Mouse (Mus musculus) embryonic facial prominence, embryonic 15.5 days (tissue): ENCODE measurements around the gene Sele. TPM values are rescaled to one million over a fixed set of nuclear protein-coding genes. Genes with fewer than 3 reads are reported as not detected.
"Not testable (repeated sequence)": the region's sequence is repeated elsewhere in the genome, so short reads cannot be mapped to it uniquely, and the experiment has no call there.

ENCODE experiments used
- ATAC-seq: fragments of 200-750 bp; cut with Nextera tagmentation; 2 replicates; pipeline ENCODE4 v1.8.0; 2017; ENCODE audit warnings: low read depth, moderate TSS enrichment; ENCODE audit not compliant: insufficient number of reproducible peaks, low FRiP score, low TSS enrichment
- H3K27ac ChIP-seq: fragments of 300-500 bp; sonication (generic); replicated peaks from 2 replicates; pipeline ENCODE4 v1.5.1; 2015; ENCODE audit warnings: mild to moderate bottlenecking, inconsistent platforms
- H3K27me3 ChIP-seq: fragments of 300-500 bp; sonication (generic); 2 replicates; pipeline ENCODE4 v1.6.1; 2015; ENCODE audit warnings: inconsistent platforms
- H3K36me3 ChIP-seq: fragments of 300-500 bp; sonication (generic); 2 replicates; pipeline ENCODE4 v1.6.1; 2015; ENCODE audit warnings: mild to moderate bottlenecking, inconsistent platforms
- H3K4me1 ChIP-seq: fragments of 300-500 bp; sonication (generic); 2 replicates; pipeline ENCODE4 v1.6.1; 2015; ENCODE audit warnings: inconsistent platforms
- H3K4me2 ChIP-seq: fragments of 300-500 bp; sonication (generic); replicated peaks from 2 replicates; pipeline ENCODE4 v1.6.1; 2015; ENCODE audit warnings: mild to moderate bottlenecking, inconsistent platforms
- H3K4me3 ChIP-seq: fragments of 300-500 bp; sonication (generic); replicated peaks from 2 replicates; pipeline ENCODE4 v1.5.1; 2015; ENCODE audit warnings: mild to moderate bottlenecking, inconsistent platforms
- H3K9ac ChIP-seq: fragments of 300-500 bp; sonication (generic); 2 replicates; pipeline ENCODE4 v1.6.1; 2015; ENCODE audit warnings: inconsistent platforms
- H3K9me3 ChIP-seq: fragments of 300-500 bp; sonication (generic); replicated peaks from 2 replicates; pipeline ENCODE4 v1.6.1; 2016; ENCODE audit warnings: inconsistent platforms
- WGBS: fragments of 180-500 bp; shearing (Covaris S2); methylation state at CpG from one replicate; pipeline ENCODE4 v1.1.7; 2015; 5-methylcytosine and 5-hydroxymethylcytosine counted together
- polyA plus RNA-seq: library from polyadenylated mRNA; unstranded; fragments of >200 nt; fragmentation: Nextera tagmentation; extraction: Ambion mirVana; gene quantifications from 2 replicates; pipeline ENCODE4 v1.2.1, GENCODE M21; 2015

Sele gene
- 0.17 and 0.45 TPM in 2 replicates for polyA plus RNA-seq

- Histone ChIP-seq H3K9me3 (no peaks in the 10 kb centered on the region), H3K36me3 (no peaks in the 10 kb centered on the region), H3K9ac (no peak within 1 kb of the TSS), H3K27ac (no peak within 1 kb of the TSS), H3K4me3 (no peak within 1 kb of the TSS), H3K27me3 (no peaks in the 10 kb centered on the region), H3K4me1 (no peaks in the 10 kb centered on the region), H3K4me2 (no peak within 1 kb of the TSS)
- 85% methylated on average over 5 of the region's 5 CpGs for WGBS
- no peak for ATAC-seq
Observed at GRCm38 (mm10) chr1:164047934-164048333, at the start of gene Sele. Gene Sele (plus strand): TSS chr1:164048234.

GRCm38 (mm10) chr1:164001831-164002452, 46.1 kb upstream of the Sele start:
- no peaks in the 10 kb centered on the region for H3K4me1 ChIP-seq
- H3K36me3 ChIP-seq, result no peaks in the 10 kb centered on the region
- no peak for ATAC-seq
- no peak overlapping the region for H3K4me3 ChIP-seq
- no peaks in the 10 kb centered on the region for H3K27me3 ChIP-seq
- H3K27ac ChIP-seq, result no peak overlapping the region
- H3K9me3 ChIP-seq, result no peaks in the 10 kb centered on the region
- no peak overlapping the region for H3K9ac ChIP-seq
- 52% methylated on average over 6 of the region's 6 CpGs for WGBS
- no peak overlapping the region for H3K4me2 ChIP-seq

GRCm38 (mm10) chr1:164004311-164004710, 43.7 kb upstream of the Sele start:
- no peaks in the 10 kb centered on the region for H3K4me1 ChIP-seq
- H3K4me3 ChIP-seq, result no peak overlapping the region
- H3K36me3 ChIP-seq, result no peaks in the 10 kb centered on the region
- H3K9me3 ChIP-seq, result no peaks in the 10 kb centered on the region
- H3K9ac ChIP-seq, result no peak overlapping the region
- H3K27me3 ChIP-seq, result no peaks in the 10 kb centered on the region
- H3K4me2 ChIP-seq, result no peak overlapping the region
- H3K27ac ChIP-seq, result no peak overlapping the region
- 75% methylated on average over 3 of the region's 3 CpGs for WGBS
- no peak for ATAC-seq

GRCm38 (mm10) chr1:164009235-164009634, 38.8 kb upstream of the Sele start:
- WGBS, result 44% methylated on average over 2 of the region's 2 CpGs

GRCm38 (mm10) chr1:164014616-164015015, 33.4 kb upstream of the Sele start:
- Histone ChIP-seq H3K4me1 (no peaks in the 10 kb centered on the region), H3K27ac (no peak overlapping the region), H3K27me3 (no peaks in the 10 kb centered on the region), H3K9ac (no peak overlapping the region), H3K36me3 (no peaks in the 10 kb centered on the region), H3K4me2 (no peak overlapping the region), H3K4me3 (no peak overlapping the region), H3K9me3 (no peaks in the 10 kb centered on the region)
- ATAC-seq, result no peak
- 77% methylated on average over 1 of the region's 1 CpGs for WGBS

More at GRCm38 (mm10) chr1:164009235-164009634, 38.8 kb upstream of the Sele start:
- Histone ChIP-seq H3K9me3 (no peaks in the 10 kb centered on the region), H3K4me1 (no peaks in the 10 kb centered on the region), H3K9ac (no peak overlapping the region), H3K4me3 (no peak overlapping the region), H3K27ac (no peak overlapping the region), H3K4me2 (no peak overlapping the region), H3K36me3 (no peaks in the 10 kb centered on the region), H3K27me3 (no peaks in the 10 kb centered on the region)
- no peak for ATAC-seq

- Histone ChIP-seq H3K4me3 (no peak overlapping the region), H3K9ac (no peak overlapping the region), H3K36me3 (no peaks in the 10 kb centered on the region), H3K9me3 (no peaks in the 10 kb centered on the region), H3K4me1 (no peaks in the 10 kb centered on the region), H3K27me3 (no peaks in the 10 kb centered on the region), H3K27ac (no peak overlapping the region), H3K4me2 (no peak overlapping the region)
- 80% methylated on average over 16 of the region's 16 CpGs for WGBS
- ATAC-seq, result no peak
Observed at GRCm38 (mm10) chr1:164018221-164018896, 29.7 kb upstream of the Sele start.

GRCm38 (mm10) chr1:164019789-164020188, 28.2 kb upstream of the Sele start:
- Histone ChIP-seq H3K4me1 (no peaks in the 10 kb centered on the region), H3K9ac (no peak overlapping the region), H3K9me3 (no peaks in the 10 kb centered on the region), H3K27me3 (no peaks in the 10 kb centered on the region), H3K27ac (no peak overlapping the region), H3K36me3 (no peaks in the 10 kb centered on the region), H3K4me2 (no peak overlapping the region), H3K4me3 (no peak overlapping the region)
- no peak for ATAC-seq
- 77% methylated on average over 6 of the region's 6 CpGs for WGBS

GRCm38 (mm10) chr1:164020746-164021145, 27.3 kb upstream of the Sele start:
- H3K36me3 ChIP-seq, H3K27ac ChIP-seq, H3K9ac ChIP-seq, H3K9me3 ChIP-seq, H3K4me1 ChIP-seq, ATAC-seq, H3K27me3 ChIP-seq, H3K4me2 ChIP-seq, H3K4me3 ChIP-seq: not testable (repeated sequence)
- 84% methylated on average over 3 of the region's 3 CpGs for WGBS

GRCm38 (mm10) chr1:164022106-164022505, 25.9 kb upstream of the Sele start:
- H3K27me3 ChIP-seq, H3K36me3 ChIP-seq, H3K9ac ChIP-seq, H3K27ac ChIP-seq, H3K9me3 ChIP-seq, H3K4me1 ChIP-seq, H3K4me2 ChIP-seq, ATAC-seq, H3K4me3 ChIP-seq: not testable (repeated sequence)
- WGBS, result 70% methylated on average over 5 of the region's 5 CpGs

GRCm38 (mm10) chr1:164025685-164026084, 22.3 kb upstream of the Sele start:
- H3K4me2 ChIP-seq, result no peak overlapping the region
- no peak for ATAC-seq
- no peaks in the 10 kb centered on the region for H3K36me3 ChIP-seq
- no peak overlapping the region for H3K9ac ChIP-seq
- H3K27ac ChIP-seq, result no peak overlapping the region
- no peaks in the 10 kb centered on the region for H3K27me3 ChIP-seq
- H3K4me3 ChIP-seq, result no peak overlapping the region
- H3K9me3 ChIP-seq, result no peaks in the 10 kb centered on the region
- no peaks in the 10 kb centered on the region for H3K4me1 ChIP-seq
- WGBS, result 81% methylated on average over 4 of the region's 4 CpGs

GRCm38 (mm10) chr1:164027416-164027815, 20.6 kb upstream of the Sele start:
- Histone ChIP-seq H3K4me3 (no peak overlapping the region), H3K4me2 (no peak overlapping the region), H3K27ac (no peak overlapping the region), H3K9ac (no peak overlapping the region), H3K9me3 (no peaks in the 10 kb centered on the region), H3K4me1 (no peaks in the 10 kb centered on the region), H3K27me3 (no peaks in the 10 kb centered on the region), H3K36me3 (no peaks in the 10 kb centered on the region)
- whole genome bisulfite sequencing, result 50% methylated on average over 5 of the region's 5 CpGs
- ATAC-seq, result no peak
